17 mouse cellular contexts compared by ENCODE assay signal in the genomic region with DNA sequence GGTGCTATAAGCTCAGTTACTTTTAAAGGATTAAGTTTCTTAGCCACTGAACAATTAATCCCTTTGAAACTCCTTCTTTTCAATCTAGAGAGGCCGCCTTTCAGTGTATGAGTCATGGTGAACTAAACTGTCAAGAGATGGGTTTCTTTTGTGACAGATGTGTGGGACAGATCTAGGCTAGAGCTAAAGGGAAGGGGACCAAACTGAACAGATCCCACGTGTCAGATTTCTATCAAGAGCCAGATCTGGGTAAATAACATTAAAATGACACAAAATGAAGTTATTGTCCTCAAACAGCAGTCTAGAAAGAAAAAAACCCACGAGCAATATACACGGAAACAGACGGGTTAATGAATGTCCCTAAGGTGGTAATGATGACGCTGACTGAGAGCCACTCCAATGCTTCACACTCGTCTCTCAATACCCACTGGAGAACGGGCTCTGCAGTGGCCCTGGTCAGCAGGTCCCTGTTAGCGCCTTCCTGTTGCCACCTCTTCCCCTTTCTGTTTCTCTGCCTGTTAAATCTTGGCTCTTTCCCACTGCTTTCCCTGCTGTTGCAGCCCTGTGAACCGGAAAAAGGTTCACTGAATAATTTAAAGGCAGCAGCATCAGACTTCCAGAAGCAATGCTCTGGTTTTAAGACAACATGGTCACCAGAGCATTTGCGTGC. TPM values are rescaled to one million over a fixed set of nuclear protein-coding genes. Genes with fewer than 3 reads are reported as not detected.
DNase-seq lines count a peak whose midpoint lies in the region; ATAC-seq and TF ChIP-seq lines count a peak whose summit lies in the region.
"Had no signal": no experiment of that assay in that cellular context is flagged by ENCODE, and none has a peak within 500 bp of the region (broad histone marks: within the 10 kb centered on the region; RNA-seq: fewer than 3 reads in every experiment).

No protein-coding gene starts in this region.

- no peak overlapping the region for H3K4me2 ChIP-seq in forebrain, embryonic 16.5 days (ENCODE audit: low read length)
- H3K4me2 ChIP-seq in kidney, postnatal 0 days (ENCODE audit: low read length) = peak overlapping the region; percentile 27; the same call in 1 of the 2 replicates
- H3K4me2 ChIP-seq: limb, embryonic 13.5 days; stomach, embryonic 15.5 days had no signal

- H3K9me3 ChIP-seq in forebrain, embryonic 10.5 days = no peaks in the 10 kb centered on the region
- no peaks in the 10 kb centered on the region for H3K9me3 ChIP-seq in forebrain, embryonic 16.5 days (ENCODE audit: control insufficient read depth, low read length)
- no peaks in the 10 kb centered on the region for H3K9me3 ChIP-seq in kidney, postnatal 0 days (replicated peaks; ENCODE audit: low read length)
- H3K9me3 ChIP-seq: heart, embryonic 10.5 days; limb, embryonic 13.5 days; stomach, embryonic 15.5 days had no signal

- intact Hi-C loops in left cerebral cortex, adult 2 months (cut with DNase I) = no loop called here
- intact Hi-C loops in left cerebral cortex, postnatal 4 days (cut with DNase I) = no loop called here

- no peak for DNase-seq in forebrain, embryonic 10.5 days (ENCODE audit: extremely low spot score, low spot score)
- DNase-seq in left cerebral cortex, adult 2 months (ENCODE audit: extremely low spot score in 1 of 2, low spot score in 2 of 2) = no peak
- DNase-seq in left cerebral cortex, postnatal 4 days = no peak
- peak; percentile 40 for DNase-seq in kidney, postnatal 0 days (ENCODE audit: low spot score)
- peak; percentile 49 for DNase-seq in retina, postnatal 1 day
- no peak for DNase-seq in layer of hippocampus, adult 9-11 months
- no peak for DNase-seq in thymus, postnatal 4 days
- DNase-seq: adrenal gland, adult 2 months; gastrocnemius, postnatal 10 days; heart, postnatal 4 days; liver, postnatal 0 days had no signal

- no peak overlapping the region for H3K4me3 ChIP-seq in forebrain, embryonic 10.5 days
- no peak overlapping the region for H3K4me3 ChIP-seq in forebrain, embryonic 16.5 days (replicated peaks; ENCODE audit: low read length)
- no peak overlapping the region for H3K4me3 ChIP-seq in left cerebral cortex, adult 2 months
- H3K4me3 ChIP-seq in kidney, postnatal 0 days (replicated peaks; ENCODE audit: low read depth, low read length) = no peak overlapping the region
- H3K4me3 ChIP-seq: heart, embryonic 10.5 days; limb, embryonic 13.5 days; myocyte; stomach, embryonic 15.5 days had no signal

- no peaks in the 10 kb centered on the region for H3K36me3 ChIP-seq in forebrain, embryonic 10.5 days (replicated peaks)
- no peaks in the 10 kb centered on the region for H3K36me3 ChIP-seq in forebrain, embryonic 16.5 days (ENCODE audit: control insufficient read depth, insufficient read depth)
- no peaks in the 10 kb centered on the region for H3K36me3 ChIP-seq in kidney, postnatal 0 days (ENCODE audit: insufficient read depth, low read length)
- H3K36me3 ChIP-seq: heart, embryonic 10.5 days; limb, embryonic 13.5 days; stomach, embryonic 15.5 days had no signal

- no peak for ATAC-seq in forebrain, embryonic 16.5 days
- no peak for ATAC-seq in kidney, postnatal 0 days (replicated peaks; ENCODE audit: low FRiP score, low read depth)
- ATAC-seq: liver, postnatal 0 days had no signal

- peak overlapping the region; percentile 62; the same call in 1 of the 2 replicates for H3K27ac ChIP-seq in forebrain, embryonic 10.5 days
- H3K27ac ChIP-seq in forebrain, embryonic 16.5 days (ENCODE audit: low read length) = no peak overlapping the region
- H3K27ac ChIP-seq in left cerebral cortex, adult 2 months = peak overlapping the region; percentile 82
- no peak overlapping the region for H3K27ac ChIP-seq in kidney, postnatal 0 days
- H3K27ac ChIP-seq: heart, embryonic 10.5 days; limb, embryonic 13.5 days; macrophage; stomach, embryonic 15.5 days had no signal

- H3K9ac ChIP-seq in forebrain, embryonic 16.5 days (replicated peaks; ENCODE audit: low read depth, low read length) = no peak overlapping the region
- H3K9ac ChIP-seq in kidney, postnatal 0 days (ENCODE audit: low read depth, low read length) = no peak overlapping the region
- H3K9ac ChIP-seq: limb, embryonic 13.5 days; liver, postnatal 0 days; stomach, embryonic 15.5 days had no signal

- H3K4me1 ChIP-seq in forebrain, embryonic 10.5 days = peaks cover 26% of the 10 kb centered on the region
- peaks cover 7% of the 10 kb centered on the region for H3K4me1 ChIP-seq in forebrain, embryonic 16.5 days (replicated peaks; ENCODE audit: control insufficient read depth, insufficient read depth, low read length)
- no peaks in the 10 kb centered on the region; the same call in 1 of the 2 replicates for H3K4me1 ChIP-seq in kidney, postnatal 0 days (replicated peaks; ENCODE audit: insufficient read depth, low read length)
- H3K4me1 ChIP-seq: heart, embryonic 10.5 days; limb, embryonic 13.5 days; stomach, embryonic 15.5 days had no signal

- WGBS in forebrain, embryonic 10.5 days = 67% methylated on average over 11 of the region's 11 CpGs
- 19% methylated on average over 11 of the region's 11 CpGs for WGBS in forebrain, embryonic 16.5 days
- 38% methylated on average over 11 of the region's 11 CpGs for WGBS in kidney, postnatal 0 days

- no peak for TF ChIP-seq CTCF in left cerebral cortex, adult 2 months (IDR thresholded peaks at IDR 0.05)
- no peak for TF ChIP-seq CTCF in kidney, postnatal 0 days (IDR thresholded peaks at IDR 0.05; ENCODE audit: low read depth)

- H3K27me3 ChIP-seq in forebrain, embryonic 10.5 days (ENCODE audit: poor library complexity, severe bottlenecking) = no peaks in the 10 kb centered on the region
- no peaks in the 10 kb centered on the region for H3K27me3 ChIP-seq in forebrain, embryonic 16.5 days (replicated peaks; ENCODE audit: control insufficient read depth, insufficient read depth, low read length)
- H3K27me3 ChIP-seq in kidney, postnatal 0 days (ENCODE audit: insufficient read depth, low read length) = no peaks in the 10 kb centered on the region
- H3K27me3 ChIP-seq: limb, embryonic 13.5 days; stomach, embryonic 15.5 days had no signal

RNA-seq across cellular contexts. Expression of a gene that starts 52.7 kb away (rescaled TPM):
- 18.4 and 19.0 TPM in 2 replicates for polyA plus RNA-seq in forebrain, embryonic 10.5 days (2016; fragmentation: Nextera tagmentation; extraction: Ambion mirVana)
- 29.0 and 30.2 TPM in 2 replicates for polyA plus RNA-seq in forebrain, embryonic 16.5 days (2015; fragmentation: Nextera tagmentation; extraction: Ambion mirVana)
- 10 to 100 TPM; 75.3 to 84.1 TPM for total RNA-seq in left cerebral cortex, adult 2 months (2021)
- 10 to 100 TPM; 51.9 to 52.7 TPM for total RNA-seq in left cerebral cortex, postnatal 4 days (2021)
- polyA plus RNA-seq in kidney, postnatal 0 days (2015; fragmentation: Nextera tagmentation; extraction: Ambion mirVana) = 15.0 and 16.7 TPM in 2 replicates

Comparison
In these comparisons a context has a peak if more than half of its experiments do, and no peak if none do; other contexts are left out.
1. H3K27ac ChIP-seq: peak in forebrain, embryonic 10.5 days (single experiment) and left cerebral cortex, adult 2 months (single experiment); none in forebrain, embryonic 16.5 days (single experiment) and kidney, postnatal 0 days (single experiment).
2. DNase-seq: peak in kidney, postnatal 0 days (single experiment) and retina, postnatal 1 day (single experiment); none in forebrain, embryonic 10.5 days (single experiment), left cerebral cortex, adult 2 months (0 of 2), left cerebral cortex, postnatal 4 days (single experiment), layer of hippocampus, adult 9-11 months (single experiment) and thymus, postnatal 4 days (single experiment).